Mouse (Mus musculus) hindbrain, embryonic 14.5 days (tissue): Measurements from ENCODE around the gene A930002H24Rik. TPM values are rescaled to one million over a fixed set of nuclear protein-coding genes. Genes with fewer than 3 reads are reported as not detected.
"Not testable (repeated sequence)": the region's sequence is repeated elsewhere in the genome, so short reads cannot be mapped to it uniquely, and the experiment has no call there.

Experiments used
- ATAC-seq: fragments of 200-750 bp; cut with Nextera tagmentation; 2 replicates; pipeline ENCODE4 v1.8.0; 2017; ENCODE audit warnings: moderate number of reproducible peaks, mild to moderate bottlenecking, moderate TSS enrichment, moderate library complexity; ENCODE audit not compliant: low FRiP score
- DNase-seq: peaks from one replicate; pipeline ENCODE4 v3.0.0-alpha.2; 2015; ENCODE audit warnings: low spot score
- H3K27ac ChIP-seq: fragments of 300-500 bp; sonication (generic); 2 replicates; pipeline ENCODE4 v1.5.1; 2014; ENCODE audit warnings: mild to moderate bottlenecking, moderate library complexity
- H3K27me3 ChIP-seq: fragments of 300-500 bp; sonication (generic); 2 replicates; pipeline ENCODE4 v1.6.1; 2014; ENCODE audit warnings: mild to moderate bottlenecking, low read length, mixed read lengths; ENCODE audit not compliant: control insufficient read depth, insufficient read depth
- H3K36me3 ChIP-seq: fragments of 300-500 bp; sonication (generic); replicated peaks from 2 replicates; pipeline ENCODE4 v1.6.1; 2014; ENCODE audit not compliant: control insufficient read depth, insufficient read depth
- H3K4me1 ChIP-seq: fragments of 300-500 bp; sonication (generic); replicated peaks from 2 replicates; pipeline ENCODE4 v1.6.1; 2014; ENCODE audit warnings: antibody characterized with exemption, low read length, mixed read lengths; ENCODE audit not compliant: control insufficient read depth, insufficient read depth
- H3K4me2 ChIP-seq: fragments of 300-500 bp; sonication (generic); replicated peaks from 2 replicates; pipeline ENCODE4 v1.6.1; 2014; ENCODE audit warnings: mild to moderate bottlenecking, moderate library complexity
- H3K4me3 ChIP-seq: fragments of 300-500 bp; sonication (generic); replicated peaks from 2 replicates; pipeline ENCODE4 v1.5.1; 2014; ENCODE audit warnings: mild to moderate bottlenecking, low read length
- H3K9ac ChIP-seq: fragments of 300-500 bp; sonication (generic); 2 replicates; pipeline ENCODE4 v1.6.1; 2014
- H3K9me3 ChIP-seq: fragments of 300-500 bp; sonication (generic); 2 replicates; pipeline ENCODE4 v1.6.1; 2016; ENCODE audit warnings: low read length; ENCODE audit not compliant: control insufficient read depth
- WGBS: fragments of 180-500 bp; shearing (Covaris S2); extraction: QIAGEN DNeasy Blood & Tissue Kit; methylation state at CpG from one replicate; pipeline ENCODE4 v1.1.7; 2014; 5-methylcytosine and 5-hydroxymethylcytosine counted together
- polyA plus RNA-seq: library from polyadenylated mRNA; unstranded; fragments of >200 nt; fragmentation: Nextera tagmentation; extraction: Ambion mirVana; gene quantifications from 2 replicates; pipeline ENCODE4 v1.2.1, GENCODE M21; 2014

The A930002H24Rik gene
- polyA plus RNA-seq, 1 experiment from 2014 or later: 3.0 TPM

GRCm38 (mm10) chr17:63863012-63863630 lies 470 bp downstream of the A930002H24Rik start, which contains the start of gene Fer:
Gene Fer (plus strand): TSS chr17:63863062.
- Histone ChIP-seq H3K4me2 (peak within 1 kb of the TSS; percentile 80), H3K9me3 (no peaks in the 10 kb centered on the region), H3K4me3 (peak within 1 kb of the TSS; percentile 98), H3K27ac (peak within 1 kb of the TSS; percentile 94), H3K36me3 (no peaks in the 10 kb centered on the region), H3K4me1 (0 out of 2 replicates have a peak, but pooled peaks cover 5% of the 10 kb centered on the region), H3K27me3 (no peaks in the 10 kb centered on the region), H3K9ac (peak within 1 kb of the TSS; percentile 98)
- 2% methylated on average over 40 of the region's 41 CpGs for WGBS
- ATAC-seq (no peak; the same call in 1 of the 2 replicates), DNase-seq (peak; percentile 55)

- H3K9me3 ChIP-seq: no peaks in the 10 kb centered on the region
- H3K4me3 ChIP-seq: peak overlapping the region; percentile 98; the same call in 1 of the 2 replicates
- H3K4me1 ChIP-seq: 0 out of 2 replicates have a peak, but pooled peaks cover 5% of the 10 kb centered on the region
- H3K27ac ChIP-seq: no peak overlapping the region
- WGBS: 68% methylated on average over 3 of the region's 3 CpGs
- no peak overlapping the region for H3K9ac ChIP-seq
- H3K4me2 ChIP-seq: peak overlapping the region; percentile 57
- H3K27me3 ChIP-seq: no peaks in the 10 kb centered on the region
- ATAC-seq (no peak), DNase-seq (no peak)
- H3K36me3 ChIP-seq: no peaks in the 10 kb centered on the region
These were observed 1.2 kb downstream of the A930002H24Rik start for GRCm38 (mm10) chr17:63862399-63862798.

DNA sequence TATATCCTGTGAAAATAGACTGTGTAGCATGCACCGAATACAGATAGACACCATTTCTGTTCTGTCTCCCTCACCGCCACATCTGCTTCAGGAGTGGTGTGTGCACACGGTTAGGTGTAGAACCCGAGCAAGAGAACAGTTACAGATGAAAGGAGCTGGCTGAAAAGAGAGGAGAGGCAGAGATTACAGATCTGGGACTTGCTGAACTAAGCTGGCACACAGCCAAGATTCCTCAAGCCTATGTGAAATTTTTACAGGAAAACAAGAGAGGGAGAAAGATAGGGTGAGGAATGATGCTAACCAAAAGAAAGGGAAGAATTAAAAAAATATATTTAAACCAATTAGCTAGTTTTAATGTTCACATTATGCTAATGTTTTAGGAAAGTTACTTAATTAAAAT lies 2.6 kb downstream of the A930002H24Rik start:
- peak; percentile 60 for DNase-seq
- Histone ChIP-seq H3K4me3 (no peak overlapping the region), H3K36me3 (no peaks in the 10 kb centered on the region), H3K27me3 (no peaks in the 10 kb centered on the region), H3K4me1 (0 out of 2 replicates have a peak, but pooled peaks cover 5% of the 10 kb centered on the region), H3K9ac (no peak overlapping the region), H3K9me3 (no peaks in the 10 kb centered on the region), H3K27ac (no peak overlapping the region), H3K4me2 (no peak overlapping the region)
- WGBS: 62% methylated on average over 4 of the region's 4 CpGs
- ATAC-seq: no peak

DNA sequence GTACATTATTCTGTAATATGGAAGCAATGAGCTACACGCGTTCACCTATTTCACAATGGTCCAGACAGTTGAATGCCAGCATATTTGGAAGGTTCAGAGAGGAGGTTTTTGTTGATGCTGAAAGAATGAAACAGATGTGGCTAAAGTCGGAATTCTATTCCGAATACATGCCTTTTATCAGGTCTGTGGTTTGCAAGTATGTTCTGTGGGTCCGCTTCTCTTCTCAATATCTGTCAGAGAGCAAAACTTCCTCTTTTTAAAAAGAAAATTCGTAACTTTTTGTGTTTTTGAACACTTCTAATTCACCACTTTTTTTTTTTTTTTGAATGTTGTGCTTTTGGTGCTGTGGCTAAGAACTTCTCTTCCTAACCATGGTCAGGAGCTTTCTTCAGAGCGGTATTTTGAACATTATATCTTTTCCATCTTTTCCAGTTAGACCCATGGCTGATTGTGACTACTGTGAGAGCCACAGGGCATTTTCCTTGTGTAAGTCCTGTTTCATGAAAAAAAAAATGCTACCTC lies 6.5 kb downstream of the A930002H24Rik start:
- no peak for DNase-seq
- no peak overlapping the region for H3K27ac ChIP-seq
- H3K9ac ChIP-seq: no peak overlapping the region
- no peak overlapping the region for H3K4me2 ChIP-seq
- ATAC-seq: no peak
- no peak overlapping the region for H3K4me3 ChIP-seq
- no peaks in the 10 kb centered on the region for H3K9me3 ChIP-seq
- WGBS: 90% methylated on average over 7 of the region's 7 CpGs
- H3K36me3 ChIP-seq: no peaks in the 10 kb centered on the region
- H3K27me3 ChIP-seq: no peaks in the 10 kb centered on the region
- no peaks in the 10 kb centered on the region for H3K4me1 ChIP-seq

DNA sequence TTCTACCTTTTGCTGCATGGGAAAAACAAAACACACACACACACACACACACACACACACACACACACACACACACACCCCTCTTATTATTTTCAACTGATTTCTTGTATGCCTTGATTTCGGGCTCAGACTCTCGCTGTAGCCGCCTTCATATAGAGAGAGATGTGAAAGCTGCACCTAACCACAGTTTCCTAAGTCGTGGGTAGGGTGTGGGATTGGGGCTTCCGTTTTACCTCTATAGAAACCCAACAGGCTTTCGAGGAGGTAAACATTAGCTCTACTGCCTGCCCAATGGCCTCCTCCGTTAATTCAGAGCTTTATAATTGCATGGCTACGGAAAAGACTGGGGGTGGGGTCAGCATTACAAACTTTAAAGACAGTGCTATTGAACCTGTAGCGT lies 13.6 kb downstream of the A930002H24Rik start:
- Histone ChIP-seq H3K36me3 (no peaks in the 10 kb centered on the region), H3K4me1 (no peaks in the 10 kb centered on the region), H3K4me2 (peak overlapping the region; percentile 67; the same call in 1 of the 2 replicates), H3K27ac (no peak overlapping the region), H3K9ac (peak overlapping the region; percentile 82; the same call in 1 of the 2 replicates), H3K27me3 (no peaks in the 10 kb centered on the region), H3K4me3 (peak overlapping the region; percentile 60), H3K9me3 (no peaks in the 10 kb centered on the region)
- ATAC-seq (peak; percentile 31; the same call in 1 of the 2 replicates), DNase-seq (no peak)
- WGBS: 90% methylated on average over 9 of the region's 9 CpGs

DNA sequence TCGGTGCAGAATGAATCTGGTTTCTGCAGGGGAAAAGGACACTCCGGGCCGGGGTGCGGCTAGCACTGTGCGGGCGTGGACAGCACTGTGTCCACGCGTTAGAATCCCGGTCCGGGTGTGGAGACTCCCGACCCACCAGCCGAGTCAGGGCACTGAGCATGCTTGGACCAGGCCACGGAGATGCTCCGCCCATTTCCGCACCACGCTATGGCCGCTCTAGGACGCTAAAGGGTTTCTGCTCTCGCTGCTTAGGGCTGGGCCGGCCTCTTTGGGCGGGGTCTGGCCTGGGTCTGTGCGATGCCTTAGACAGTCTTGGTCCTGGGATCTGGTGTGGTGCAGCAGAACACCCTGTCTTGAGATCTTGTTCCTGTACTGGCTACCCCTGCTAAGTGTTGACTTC lies 14.0 kb downstream of the A930002H24Rik start:
- under 1% methylated on average over 22 of the region's 22 CpGs for WGBS
- ATAC-seq (peak; percentile 99), DNase-seq (peak; percentile 73)
- peak overlapping the region; percentile 82 for H3K9ac ChIP-seq
- H3K9me3 ChIP-seq: no peaks in the 10 kb centered on the region
- no peaks in the 10 kb centered on the region for H3K36me3 ChIP-seq
- H3K27me3 ChIP-seq: no peaks in the 10 kb centered on the region
- H3K4me2 ChIP-seq: peak overlapping the region; percentile 67
- no peaks in the 10 kb centered on the region for H3K4me1 ChIP-seq
- H3K4me3 ChIP-seq: peak overlapping the region; percentile 60
- H3K27ac ChIP-seq: peak overlapping the region; percentile 66; the same call in 1 of the 2 replicates

- H3K4me1 ChIP-seq: no peaks in the 10 kb centered on the region
- H3K9ac ChIP-seq: peak overlapping the region; percentile 82
- WGBS: 6% methylated on average over 6 of the region's 6 CpGs
- ATAC-seq (peak; percentile 19; the same call in 1 of the 2 replicates), DNase-seq (no peak)
- peak overlapping the region; percentile 66; the same call in 1 of the 2 replicates for H3K27ac ChIP-seq
- peak overlapping the region; percentile 60 for H3K4me3 ChIP-seq
- H3K9me3 ChIP-seq: no peaks in the 10 kb centered on the region
- no peaks in the 10 kb centered on the region for H3K36me3 ChIP-seq
- H3K27me3 ChIP-seq: no peaks in the 10 kb centered on the region
- peak overlapping the region; percentile 67 for H3K4me2 ChIP-seq
These were observed 14.4 kb downstream of the A930002H24Rik start for GRCm38 (mm10) chr17:63849151-63849550.

DNA sequence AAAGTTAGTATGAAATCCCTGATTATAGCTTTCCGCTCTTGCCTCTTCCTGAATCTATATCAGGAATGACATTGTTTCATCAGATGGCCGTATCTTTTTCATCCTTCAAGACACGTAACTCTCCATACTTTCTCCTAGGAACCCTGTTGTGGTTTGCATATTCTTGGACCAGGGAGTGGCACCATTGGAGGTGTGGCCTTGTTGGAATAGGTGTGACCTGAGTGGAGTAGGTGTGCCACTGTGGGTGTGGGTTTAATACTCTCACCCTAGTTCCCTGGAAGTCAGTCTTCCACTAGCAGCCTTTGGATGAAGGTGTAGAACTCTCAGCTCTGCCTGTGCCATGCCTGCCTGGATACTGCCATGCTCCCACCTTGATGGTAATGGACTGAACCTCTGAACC lies 17.8 kb downstream of the A930002H24Rik start:
- H3K4me3 ChIP-seq, H3K9ac ChIP-seq, H3K4me1 ChIP-seq, H3K27me3 ChIP-seq, H3K9me3 ChIP-seq, H3K27ac ChIP-seq, H3K4me2 ChIP-seq, H3K36me3 ChIP-seq, ATAC-seq, DNase-seq: not testable (repeated sequence)
- 97% methylated on average over 3 of the region's 3 CpGs for WGBS

DNA sequence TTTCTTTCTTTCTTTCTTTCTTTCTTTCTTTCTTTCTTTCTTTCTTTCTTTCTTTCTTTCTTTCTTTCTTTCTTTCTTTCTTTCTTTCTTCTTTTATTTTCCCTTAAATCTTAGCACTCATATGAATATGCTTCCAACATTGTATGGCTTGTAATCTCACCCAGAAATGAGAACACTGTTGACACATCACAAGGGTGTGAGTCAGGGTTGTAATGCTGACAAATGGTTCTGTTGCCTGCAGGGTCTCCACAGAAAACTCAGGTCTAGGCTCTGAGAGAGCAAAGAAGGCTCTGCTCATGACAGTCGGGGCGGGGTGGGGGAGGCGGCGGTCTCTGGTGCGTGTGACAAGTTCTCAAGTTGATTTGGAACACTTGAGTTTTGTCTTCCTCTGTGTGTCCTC lies 18.7 kb downstream of the A930002H24Rik start:
- H3K9me3 ChIP-seq: no peaks in the 10 kb centered on the region
- no peaks in the 10 kb centered on the region for H3K4me1 ChIP-seq
- no peak overlapping the region for H3K9ac ChIP-seq
- ATAC-seq (no peak), DNase-seq (no peak)
- WGBS: 80% methylated on average over 5 of the region's 5 CpGs
- H3K27me3 ChIP-seq: no peaks in the 10 kb centered on the region
- no peak overlapping the region for H3K4me2 ChIP-seq
- H3K36me3 ChIP-seq: no peaks in the 10 kb centered on the region
- no peak overlapping the region for H3K27ac ChIP-seq
- H3K4me3 ChIP-seq: no peak overlapping the region
